Mouse (Mus musculus): ENCODE measurements around the gene Pik3r2. TPM values are rescaled to one million over a fixed set of nuclear protein-coding genes. Genes with fewer than 3 reads are reported as not detected.
"Not testable (repeated sequence)": the region's sequence is repeated elsewhere in the genome, so short reads cannot be mapped to it uniquely, and the experiment has no call there.

Pik3r2 gene
- polyA plus RNA-seq (2015; fragmentation: Nextera tagmentation; extraction: Ambion mirVana), result 97.5 and 102 TPM in 2 replicates

- peak; percentile 95 for ATAC-seq (ENCODE audit: low FRiP score)
- H3K9ac ChIP-seq (replicated peaks), result peak within 1 kb of the TSS; percentile 97
- peak within 1 kb of the TSS; percentile 99 for H3K27ac ChIP-seq (replicated peaks)
- H3K4me1 ChIP-seq, result peaks cover 56% of the 10 kb centered on the region
- no peaks in the 10 kb centered on the region for H3K27me3 ChIP-seq (replicated peaks)
- H3K36me3 ChIP-seq, result peaks cover 61% of the 10 kb centered on the region
- H3K4me2 ChIP-seq, result peak within 1 kb of the TSS; percentile 87
- H3K4me3 ChIP-seq (replicated peaks), result peak within 1 kb of the TSS; percentile 70
- H3K9me3 ChIP-seq (replicated peaks), result no peaks in the 10 kb centered on the region
- WGBS, result under 1% methylated on average over 92 of the region's 94 CpGs
These were observed at the start of gene Pik3r2 for GRCm38 (mm10) chr8:70776496-70777444. Pik3r2 (minus strand) TSS chr8:70776713.

GRCm38 (mm10) chr8:70825816-70826215 is 49.3 kb upstream of the Pik3r2 start:
- no peak overlapping the region for H3K4me3 ChIP-seq (replicated peaks)
- no peaks in the 10 kb centered on the region for H3K9me3 ChIP-seq (replicated peaks)
- no peak overlapping the region for H3K27ac ChIP-seq (replicated peaks)
- 86% methylated on average over 8 of the region's 8 CpGs for WGBS
- H3K36me3 ChIP-seq, result no peaks in the 10 kb centered on the region
- H3K4me2 ChIP-seq, result no peak overlapping the region
- H3K27me3 ChIP-seq (replicated peaks), result peaks cover 8% of the 10 kb centered on the region
- no peaks in the 10 kb centered on the region for H3K4me1 ChIP-seq
- ATAC-seq (ENCODE audit: low FRiP score), result no peak
- H3K9ac ChIP-seq (replicated peaks), result no peak overlapping the region

GRCm38 (mm10) chr8:70823802-70824201 is 47.3 kb upstream of the Pik3r2 start:
- Histone ChIP-seq H3K9me3 (replicated peaks) (no peaks in the 10 kb centered on the region), H3K4me1 (no peaks in the 10 kb centered on the region), H3K27me3 (replicated peaks) (peaks cover 25% of the 10 kb centered on the region), H3K9ac (replicated peaks) (no peak overlapping the region), H3K27ac (replicated peaks) (no peak overlapping the region), H3K4me2 (no peak overlapping the region), H3K4me3 (replicated peaks) (no peak overlapping the region), H3K36me3 (no peaks in the 10 kb centered on the region)
- WGBS, result 88% methylated on average over 7 of the region's 7 CpGs
- no peak for ATAC-seq (ENCODE audit: low FRiP score)

- not testable (repeated sequence) for H3K4me3 ChIP-seq (replicated peaks); H3K9ac ChIP-seq (replicated peaks); H3K9me3 ChIP-seq (replicated peaks); ATAC-seq (ENCODE audit: low FRiP score); H3K36me3 ChIP-seq; H3K4me1 ChIP-seq; H3K4me2 ChIP-seq; H3K27ac ChIP-seq (replicated peaks)
- 86% methylated on average over 3 of the region's 3 CpGs for WGBS
- peaks cover 27% of the 10 kb centered on the region for H3K27me3 ChIP-seq (replicated peaks)
These were observed 46.1 kb upstream of the Pik3r2 start for GRCm38 (mm10) chr8:70822594-70822993.

- no peak overlapping the region for H3K4me3 ChIP-seq (replicated peaks)
- no peak overlapping the region for H3K9ac ChIP-seq (replicated peaks)
- no peaks in the 10 kb centered on the region for H3K9me3 ChIP-seq (replicated peaks)
- 50% methylated on average over 11 of the region's 11 CpGs for WGBS
- 0 out of 2 replicates have a peak, but pooled peaks have one; percentile 13 for ATAC-seq (ENCODE audit: low FRiP score)
- H3K36me3 ChIP-seq, result no peaks in the 10 kb centered on the region
- peaks cover 2% of the 10 kb centered on the region for H3K4me1 ChIP-seq
- no peak overlapping the region for H3K4me2 ChIP-seq
- H3K27me3 ChIP-seq (replicated peaks), result peaks cover 30% of the 10 kb centered on the region
- no peak overlapping the region for H3K27ac ChIP-seq (replicated peaks)
These were observed 45.5 kb upstream of the Pik3r2 start for GRCm38 (mm10) chr8:70821992-70822391.

- H3K4me2 ChIP-seq, result no peak overlapping the region
- no peak overlapping the region for H3K27ac ChIP-seq (replicated peaks)
- peaks cover 7% of the 10 kb centered on the region for H3K4me1 ChIP-seq
- H3K27me3 ChIP-seq (replicated peaks), result peaks cover 35% of the 10 kb centered on the region
- H3K9ac ChIP-seq (replicated peaks), result no peak overlapping the region
- WGBS, result 16% methylated on average over 30 of the region's 30 CpGs
- no peaks in the 10 kb centered on the region for H3K36me3 ChIP-seq
- H3K9me3 ChIP-seq (replicated peaks), result no peaks in the 10 kb centered on the region
- no peak overlapping the region for H3K4me3 ChIP-seq (replicated peaks)
- ATAC-seq (ENCODE audit: low FRiP score), result 0 out of 2 replicates have a peak, but pooled peaks have one; percentile 28
These were observed 45.0 kb upstream of the Pik3r2 start for GRCm38 (mm10) chr8:70821399-70821962.

GRCm38 (mm10) chr8:70820101-70820935 is 43.8 kb upstream of the Pik3r2 start:
- Histone ChIP-seq H3K4me2 (0 out of 2 replicates have a peak overlapping the region, but pooled peaks have one; percentile 0), H3K4me1 (peaks cover 7% of the 10 kb centered on the region), H3K27ac (replicated peaks) (no peak overlapping the region), H3K4me3 (replicated peaks) (no peak overlapping the region), H3K36me3 (no peaks in the 10 kb centered on the region), H3K27me3 (replicated peaks) (peaks cover 42% of the 10 kb centered on the region), H3K9ac (replicated peaks) (no peak overlapping the region), H3K9me3 (replicated peaks) (no peaks in the 10 kb centered on the region)
- WGBS, result 3% methylated on average over 31 of the region's 31 CpGs
- 0 out of 2 replicates have a peak, but pooled peaks have one; percentile 25 for ATAC-seq (ENCODE audit: low FRiP score)

GRCm38 (mm10) chr8:70816679-70817078 is 40.2 kb upstream of the Pik3r2 start:
- Histone ChIP-seq H3K4me3 (replicated peaks) (peak overlapping the region; percentile 20), H3K27ac (replicated peaks) (no peak overlapping the region), H3K9ac (replicated peaks) (no peak overlapping the region), H3K27me3 (replicated peaks) (peaks cover 57% of the 10 kb centered on the region), H3K36me3 (no peaks in the 10 kb centered on the region), H3K4me2 (peak overlapping the region; percentile 49), H3K9me3 (replicated peaks) (no peaks in the 10 kb centered on the region), H3K4me1 (peaks cover 7% of the 10 kb centered on the region)
- 8% methylated on average over 30 of the region's 30 CpGs for WGBS
- peak; percentile 24; the same call in 1 of the 2 replicates for ATAC-seq (ENCODE audit: low FRiP score)

- Histone ChIP-seq H3K4me2 (no peak overlapping the region), H3K4me3 (replicated peaks) (no peak overlapping the region), H3K36me3 (no peaks in the 10 kb centered on the region), H3K27me3 (replicated peaks) (peaks cover 38% of the 10 kb centered on the region), H3K9me3 (replicated peaks) (no peaks in the 10 kb centered on the region), H3K4me1 (peaks cover 7% of the 10 kb centered on the region), H3K9ac (replicated peaks) (no peak overlapping the region), H3K27ac (replicated peaks) (no peak overlapping the region)
- ATAC-seq (ENCODE audit: low FRiP score), result no peak
- WGBS, result 77% methylated on average over 4 of the region's 4 CpGs
These were observed 36.4 kb upstream of the Pik3r2 start for GRCm38 (mm10) chr8:70812885-70813284.

- Histone ChIP-seq H3K4me1 (peaks cover 6% of the 10 kb centered on the region), H3K9me3 (replicated peaks) (no peaks in the 10 kb centered on the region), H3K36me3 (no peaks in the 10 kb centered on the region), H3K4me3 (replicated peaks) (no peak overlapping the region), H3K27me3 (replicated peaks) (peaks cover 35% of the 10 kb centered on the region), H3K27ac (replicated peaks) (no peak overlapping the region), H3K4me2 (no peak overlapping the region), H3K9ac (replicated peaks) (no peak overlapping the region)
- no peak for ATAC-seq (ENCODE audit: low FRiP score)
- WGBS, result 50% methylated on average over 4 of the region's 4 CpGs
These were observed 35.5 kb upstream of the Pik3r2 start for GRCm38 (mm10) chr8:70812055-70812454.

GRCm38 (mm10) chr8:70810962-70811680 is 34.6 kb upstream of the Pik3r2 start:
- no peaks in the 10 kb centered on the region for H3K9me3 ChIP-seq (replicated peaks)
- H3K4me1 ChIP-seq, result no peaks in the 10 kb centered on the region
- peaks cover 28% of the 10 kb centered on the region for H3K27me3 ChIP-seq (replicated peaks)
- no peak overlapping the region for H3K9ac ChIP-seq (replicated peaks)
- H3K4me2 ChIP-seq, result no peak overlapping the region
- H3K4me3 ChIP-seq (replicated peaks), result no peak overlapping the region
- no peak for ATAC-seq (ENCODE audit: low FRiP score)
- WGBS, result 70% methylated on average over 20 of the region's 20 CpGs
- H3K27ac ChIP-seq (replicated peaks), result no peak overlapping the region
- H3K36me3 ChIP-seq, result no peaks in the 10 kb centered on the region
